Mouse (Mus musculus) embryonic facial prominence, embryonic 13.5 days (tissue): Measurements from ENCODE around the gene Kit. TPM values are rescaled to one million over a fixed set of nuclear protein-coding genes. Genes with fewer than 3 reads are reported as not detected.

Experiments
- ATAC-seq: fragments of 200-750 bp; cut with Nextera tagmentation; 2 replicates; pipeline ENCODE4 v1.8.0; 2017; ENCODE audit warnings: low read depth; ENCODE audit not compliant: insufficient number of reproducible peaks, insufficient read depth, low FRiP score, low TSS enrichment
- H3K27ac ChIP-seq: fragments of 300-500 bp; sonication (generic); 2 replicates; pipeline ENCODE4 v1.5.1; 2015; ENCODE audit warnings: moderate library complexity, mild to moderate bottlenecking, inconsistent platforms
- H3K27me3 ChIP-seq: fragments of 300-500 bp; sonication (generic); 2 replicates; pipeline ENCODE4 v1.6.1; 2015; ENCODE audit warnings: mild to moderate bottlenecking, inconsistent platforms
- H3K36me3 ChIP-seq: fragments of 300-500 bp; sonication (generic); 2 replicates; pipeline ENCODE4 v1.6.1; 2015; ENCODE audit warnings: mild to moderate bottlenecking, inconsistent platforms
- H3K4me1 ChIP-seq: fragments of 300-500 bp; sonication (generic); 2 replicates; pipeline ENCODE4 v1.6.1; 2015; ENCODE audit warnings: inconsistent platforms
- H3K4me2 ChIP-seq: fragments of 300-500 bp; sonication (generic); 2 replicates; pipeline ENCODE4 v1.6.1; 2015; ENCODE audit warnings: moderate library complexity, mild to moderate bottlenecking, inconsistent platforms
- H3K4me3 ChIP-seq: fragments of 300-500 bp; sonication (generic); 2 replicates; pipeline ENCODE4 v1.5.1; 2015; ENCODE audit warnings: mild to moderate bottlenecking, inconsistent platforms
- H3K9ac ChIP-seq: fragments of 300-500 bp; sonication (generic); 2 replicates; pipeline ENCODE4 v1.6.1; 2015; ENCODE audit warnings: mild to moderate bottlenecking, inconsistent platforms
- H3K9me3 ChIP-seq: fragments of 300-500 bp; sonication (generic); 2 replicates; pipeline ENCODE4 v1.6.1; 2016; ENCODE audit warnings: inconsistent platforms
- WGBS: fragments of 180-500 bp; shearing (Covaris S2); methylation state at CpG from one replicate; pipeline ENCODE4 v1.1.7; 2015; ENCODE audit warnings: mixed read lengths; 5-methylcytosine and 5-hydroxymethylcytosine counted together
- polyA plus RNA-seq: library from polyadenylated mRNA; unstranded; fragments of >200 nt; fragmentation: Nextera tagmentation; extraction: Ambion mirVana; gene quantifications from 2 replicates; pipeline ENCODE4 v1.2.1, GENCODE M21; 2015

Gene Kit
- polyA plus RNA-seq, 1 experiment from 2014 or later = 11.7 TPM

DNA sequence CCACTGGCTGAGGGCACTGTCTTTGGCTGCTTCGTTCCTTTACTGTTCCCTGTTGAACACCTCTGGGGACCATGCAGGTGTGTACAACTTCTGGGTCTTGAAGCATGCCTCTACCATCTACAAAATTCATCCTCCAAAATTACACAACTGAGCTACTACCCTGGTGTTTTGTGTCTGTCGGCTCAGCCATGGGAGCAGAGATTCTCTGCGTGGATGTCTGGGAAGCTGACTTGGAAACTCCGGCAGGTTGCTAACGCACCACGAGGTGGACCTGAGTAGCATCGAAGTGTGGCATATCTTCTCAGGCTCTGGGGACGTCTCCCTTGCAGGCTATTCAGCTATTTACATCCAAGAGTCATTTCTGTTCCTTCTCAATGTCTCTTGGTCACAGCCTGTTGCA, 123.8 kb downstream of the Kit start:
- H3K27me3 ChIP-seq = no peaks in the 10 kb centered on the region
- H3K4me2 ChIP-seq = no peak overlapping the region
- no peak for ATAC-seq
- no peak overlapping the region for H3K4me3 ChIP-seq
- H3K9me3 ChIP-seq = no peaks in the 10 kb centered on the region
- H3K27ac ChIP-seq = no peak overlapping the region
- H3K9ac ChIP-seq = no peak overlapping the region
- WGBS = 86% methylated on average over 8 of the region's 8 CpGs
- no peaks in the 10 kb centered on the region for H3K36me3 ChIP-seq
- H3K4me1 ChIP-seq = peaks cover 8% of the 10 kb centered on the region; the same call in 1 of the 2 replicates

DNA sequence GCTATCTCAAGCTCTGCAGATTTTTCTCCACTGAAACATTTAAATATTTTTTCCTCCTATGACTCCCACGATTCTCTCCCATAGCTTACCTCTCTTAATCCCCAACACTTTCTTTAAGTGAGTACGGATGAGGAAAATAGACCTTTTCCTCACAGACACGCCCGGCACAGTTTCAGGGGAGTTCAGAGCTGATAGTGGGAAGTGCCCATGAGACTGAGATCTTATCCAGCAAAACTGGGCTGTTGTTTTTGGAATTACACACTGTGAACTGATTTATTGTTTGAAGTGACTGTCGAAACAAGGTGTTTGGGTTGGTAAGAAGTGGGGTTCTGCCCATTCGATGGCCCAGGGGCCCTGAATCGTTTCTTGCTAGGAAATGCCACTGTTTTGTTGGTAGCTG, 124.4 kb downstream of the Kit start:
- Histone ChIP-seq H3K4me2 (no peak overlapping the region), H3K9ac (no peak overlapping the region), H3K4me3 (no peak overlapping the region), H3K4me1 (peaks cover 8% of the 10 kb centered on the region; the same call in 1 of the 2 replicates), H3K27me3 (no peaks in the 10 kb centered on the region), H3K27ac (no peak overlapping the region), H3K9me3 (no peaks in the 10 kb centered on the region), H3K36me3 (no peaks in the 10 kb centered on the region)
- ATAC-seq = no peak
- 76% methylated on average over 7 of the region's 7 CpGs for WGBS

DNA sequence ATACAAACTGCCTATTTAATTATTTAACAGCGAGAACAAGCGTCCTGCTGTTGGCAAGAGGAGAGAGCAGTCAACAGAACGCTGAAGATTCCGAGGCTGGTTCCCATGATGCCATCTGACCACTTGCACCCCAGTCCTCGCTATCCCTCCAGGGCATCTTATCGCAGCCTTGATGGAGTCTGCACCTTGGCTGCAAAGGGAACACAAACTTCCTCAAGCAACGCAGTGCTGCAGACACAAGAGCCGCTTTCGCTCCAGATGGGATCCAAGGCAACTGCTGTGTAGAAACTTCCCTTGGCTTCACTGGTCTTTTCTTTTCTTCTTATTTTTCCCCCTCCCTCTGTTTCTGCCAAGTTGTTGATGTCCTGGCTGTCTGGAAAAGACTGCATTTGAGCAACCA, 124.8 kb downstream of the Kit start:
- Histone ChIP-seq H3K27ac (no peak overlapping the region), H3K27me3 (no peaks in the 10 kb centered on the region), H3K4me1 (peaks cover 8% of the 10 kb centered on the region; the same call in 1 of the 2 replicates), H3K36me3 (no peaks in the 10 kb centered on the region), H3K4me3 (no peak overlapping the region), H3K4me2 (no peak overlapping the region), H3K9ac (no peak overlapping the region), H3K9me3 (no peaks in the 10 kb centered on the region)
- no peak for ATAC-seq
- 66% methylated on average over 9 of the region's 9 CpGs for WGBS

DNA sequence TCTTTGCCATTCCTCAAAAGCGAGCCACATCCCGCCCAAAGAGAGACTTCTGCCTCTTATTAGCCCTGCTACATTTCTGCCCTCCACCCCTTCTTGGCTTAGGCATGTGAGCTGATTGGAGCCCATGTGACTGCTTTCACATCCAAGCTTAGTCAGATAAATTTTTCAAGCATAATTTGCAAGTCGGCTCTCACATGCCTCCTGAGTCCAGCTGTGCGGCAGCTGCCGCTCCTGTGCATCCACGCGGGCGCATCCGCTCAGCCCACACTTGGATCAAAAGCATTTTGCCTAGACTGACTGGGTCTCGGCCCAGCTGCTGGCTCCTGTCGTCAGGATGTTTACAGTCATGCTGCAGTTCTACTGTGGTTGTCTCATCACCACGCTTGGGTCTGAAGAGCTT, 126.9 kb downstream of the Kit start:
- Histone ChIP-seq H3K4me1 (peaks cover 8% of the 10 kb centered on the region; the same call in 1 of the 2 replicates), H3K4me3 (no peak overlapping the region), H3K9ac (no peak overlapping the region), H3K4me2 (no peak overlapping the region), H3K27ac (no peak overlapping the region), H3K36me3 (no peaks in the 10 kb centered on the region), H3K27me3 (no peaks in the 10 kb centered on the region), H3K9me3 (no peaks in the 10 kb centered on the region)
- ATAC-seq = no peak
- WGBS = 78% methylated on average over 12 of the region's 12 CpGs

DNA sequence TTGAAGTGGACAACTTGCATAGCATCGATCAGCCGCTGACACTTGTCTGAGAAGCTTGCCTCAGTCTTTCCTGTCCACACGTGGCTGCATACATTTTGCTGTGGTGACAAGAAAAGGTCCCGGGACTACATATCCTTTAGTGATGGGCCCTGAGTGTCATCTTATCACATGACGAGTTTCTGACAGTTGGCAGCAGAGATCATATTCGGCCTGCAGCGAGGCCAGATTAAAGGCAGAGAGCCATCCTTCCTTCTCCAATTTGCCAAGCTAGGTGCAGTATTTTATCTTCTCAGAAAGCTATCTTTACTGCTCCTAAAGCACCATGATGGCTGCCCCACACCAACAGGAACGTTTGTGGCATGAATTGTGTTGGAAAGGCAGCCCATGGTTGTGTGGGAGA, 127.4 kb downstream of the Kit start:
- no peaks in the 10 kb centered on the region for H3K9me3 ChIP-seq
- peaks cover 8% of the 10 kb centered on the region; the same call in 1 of the 2 replicates for H3K4me1 ChIP-seq
- no peak overlapping the region for H3K27ac ChIP-seq
- WGBS = 86% methylated on average over 8 of the region's 8 CpGs
- H3K9ac ChIP-seq = no peak overlapping the region
- no peak overlapping the region for H3K4me3 ChIP-seq
- H3K36me3 ChIP-seq = no peaks in the 10 kb centered on the region
- no peak for ATAC-seq
- no peak overlapping the region for H3K4me2 ChIP-seq
- no peaks in the 10 kb centered on the region for H3K27me3 ChIP-seq

DNA sequence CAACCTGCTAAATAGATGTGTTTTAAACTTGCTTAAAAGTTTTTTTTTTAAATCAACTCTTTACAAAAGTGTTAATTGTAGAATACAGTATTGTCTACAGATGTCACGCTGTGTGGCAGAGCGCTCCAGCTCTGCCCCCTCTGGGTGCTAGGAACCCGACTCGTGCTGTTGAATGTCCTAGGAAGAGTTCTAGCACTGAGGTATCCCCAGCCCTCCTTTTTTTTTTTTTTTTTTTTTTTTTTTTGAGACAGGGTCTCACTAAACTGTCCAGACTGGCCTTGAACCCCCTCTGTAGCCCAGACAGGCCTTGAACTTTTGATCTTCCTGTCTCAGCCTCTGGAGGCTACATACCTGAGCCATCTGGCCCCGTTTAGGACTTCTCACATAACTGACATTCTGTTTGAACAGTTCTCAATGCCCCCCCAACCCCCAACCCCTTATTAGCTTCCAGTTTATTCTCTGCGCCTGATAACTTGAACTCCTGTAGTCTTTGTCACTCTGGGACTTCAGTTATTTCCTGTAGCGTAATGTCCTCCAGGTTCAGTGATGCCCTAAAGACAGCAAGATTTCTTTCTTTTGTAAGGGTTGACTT, 130.0 kb downstream of the Kit start:
- WGBS = 64% methylated on average over 7 of the region's 7 CpGs
- H3K4me3 ChIP-seq = no peak overlapping the region
- H3K36me3 ChIP-seq = no peaks in the 10 kb centered on the region
- H3K4me2 ChIP-seq = no peak overlapping the region
- no peak for ATAC-seq
- peaks cover 3% of the 10 kb centered on the region; the same call in 1 of the 2 replicates for H3K4me1 ChIP-seq
- H3K27ac ChIP-seq = no peak overlapping the region
- no peaks in the 10 kb centered on the region for H3K9me3 ChIP-seq
- H3K9ac ChIP-seq = no peak overlapping the region
- no peaks in the 10 kb centered on the region for H3K27me3 ChIP-seq

DNA sequence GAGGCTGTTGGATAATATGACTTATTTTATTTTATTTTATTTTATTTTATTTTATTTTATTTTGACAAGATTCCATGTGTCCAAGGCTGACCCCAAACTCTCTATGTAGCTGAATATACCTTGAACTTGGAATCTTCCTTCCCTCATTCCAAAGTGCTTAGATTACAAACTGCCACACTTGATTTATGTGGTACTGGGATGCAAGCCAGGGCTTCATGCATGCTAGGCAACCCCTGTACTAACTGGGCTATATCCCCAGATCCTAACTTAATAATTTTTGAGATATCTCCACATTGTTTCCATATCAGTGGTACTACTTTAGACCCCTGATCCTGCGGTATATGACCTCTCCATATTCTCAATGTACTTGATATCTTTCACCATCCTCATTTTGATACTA, 130.7 kb downstream of the Kit start:
- WGBS = 93% methylated on average over 1 of the region's 1 CpGs
- Histone ChIP-seq H3K27me3 (no peaks in the 10 kb centered on the region), H3K4me3 (no peak overlapping the region), H3K9ac (no peak overlapping the region), H3K4me2 (no peak overlapping the region), H3K4me1 (no peaks in the 10 kb centered on the region), H3K36me3 (no peaks in the 10 kb centered on the region), H3K27ac (no peak overlapping the region), H3K9me3 (no peaks in the 10 kb centered on the region)
- no peak for ATAC-seq
